Mouse (Mus musculus) midbrain, embryonic 13.5 days (tissue): ENCODE measurements at regions not wholly inside any gene's neighbourhood (a gene's known extent, or its start where the extent isn't known, plus 50 kb on each side); places are given as distances from the start of the nearest gene placed in this dataset.
A peak's percentile ranks its signal among the peaks of the same experiment; 100 is the strongest.

ENCODE experiments used
- ATAC-seq: fragments of 200-750 bp; cut with Nextera tagmentation; 2 replicates; pipeline ENCODE4 v1.8.0; 2017; ENCODE audit warnings: mild to moderate bottlenecking, moderate TSS enrichment, moderate library complexity
- H3K27ac ChIP-seq: fragments of 300-500 bp; sonication (generic); 2 replicates; pipeline ENCODE4 v1.5.1; 2015; ENCODE audit warnings: inconsistent platforms, mild to moderate bottlenecking, moderate library complexity
- H3K27me3 ChIP-seq: fragments of 300-500 bp; sonication (generic); 2 replicates; pipeline ENCODE4 v1.6.1; 2015; ENCODE audit warnings: mild to moderate bottlenecking, inconsistent platforms
- H3K36me3 ChIP-seq: fragments of 300-500 bp; sonication (generic); 2 replicates; pipeline ENCODE4 v1.6.1; 2015; ENCODE audit warnings: mild to moderate bottlenecking, inconsistent platforms
- H3K4me1 ChIP-seq: fragments of 300-500 bp; sonication (generic); replicated peaks from 2 replicates; pipeline ENCODE4 v1.6.1; 2015; ENCODE audit warnings: inconsistent platforms
- H3K4me2 ChIP-seq: fragments of 300-500 bp; sonication (generic); replicated peaks from 2 replicates; pipeline ENCODE4 v1.6.1; 2015; ENCODE audit warnings: moderate library complexity, mild to moderate bottlenecking, inconsistent platforms
- H3K4me3 ChIP-seq: fragments of 300-500 bp; sonication (generic); replicated peaks from 2 replicates; pipeline ENCODE4 v1.5.1; 2015; ENCODE audit warnings: mild to moderate bottlenecking, inconsistent platforms
- H3K9ac ChIP-seq: fragments of 300-500 bp; sonication (generic); replicated peaks from 2 replicates; pipeline ENCODE4 v1.6.1; 2015; ENCODE audit warnings: mild to moderate bottlenecking, inconsistent platforms
- H3K9me3 ChIP-seq: fragments of 300-500 bp; sonication (generic); 2 replicates; pipeline ENCODE4 v1.6.1; 2016; ENCODE audit warnings: mild to moderate bottlenecking, inconsistent platforms
- WGBS: fragments of 180-500 bp; shearing (Covaris S2); methylation state at CpG from one replicate; pipeline ENCODE4 v1.1.7; 2015; 5-methylcytosine and 5-hydroxymethylcytosine counted together

DNA sequence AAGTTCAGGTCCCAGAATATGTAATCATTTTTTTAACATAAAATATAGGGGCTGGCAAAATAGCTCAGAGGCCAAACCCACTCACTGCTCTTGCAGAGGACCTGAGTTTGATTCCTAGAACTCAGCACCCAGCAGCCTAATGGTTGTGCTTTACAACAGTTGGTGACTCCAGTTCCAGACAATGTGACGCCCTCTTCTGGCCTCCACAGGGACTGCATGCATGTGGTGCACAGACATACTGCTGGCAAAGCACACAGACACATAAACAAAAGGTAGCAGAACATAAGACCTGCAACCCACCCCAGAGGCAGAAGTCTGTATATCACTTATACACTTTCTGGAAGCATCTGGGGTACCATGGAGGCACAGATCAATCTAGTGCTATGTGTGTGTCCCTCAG, 87.5 kb downstream of the Ackr3 start:
- no peak for ATAC-seq
- H3K4me2 ChIP-seq = no peak overlapping the region
- H3K9ac ChIP-seq = no peak overlapping the region

GRCm38 (mm10) chr1:90297751-90298150, 94.0 kb downstream of the Ackr3 start:
- WGBS = 74% methylated on average over 5 of the region's 5 CpGs
- ATAC-seq = no peak
- Histone ChIP-seq H3K4me1 (no peaks in the 10 kb centered on the region), H3K36me3 (no peaks in the 10 kb centered on the region), H3K4me2 (no peak overlapping the region), H3K27me3 (no peaks in the 10 kb centered on the region; the same call in 1 of the 2 replicates), H3K27ac (no peak overlapping the region), H3K9ac (no peak overlapping the region), H3K4me3 (no peak overlapping the region), H3K9me3 (no peaks in the 10 kb centered on the region)

More for the DNA sequence above, 87.5 kb downstream of the Ackr3 start:
- no peaks in the 10 kb centered on the region for H3K9me3 ChIP-seq
- peaks cover 28% of the 10 kb centered on the region for H3K4me1 ChIP-seq
- H3K36me3 ChIP-seq = no peaks in the 10 kb centered on the region
- WGBS = 61% methylated on average over 1 of the region's 1 CpGs
- H3K27ac ChIP-seq = peak overlapping the region; percentile 60; the same call in 1 of the 2 replicates
- peaks cover 3% of the 10 kb centered on the region; the same call in 1 of the 2 replicates for H3K27me3 ChIP-seq
- H3K4me3 ChIP-seq = no peak overlapping the region

DNA sequence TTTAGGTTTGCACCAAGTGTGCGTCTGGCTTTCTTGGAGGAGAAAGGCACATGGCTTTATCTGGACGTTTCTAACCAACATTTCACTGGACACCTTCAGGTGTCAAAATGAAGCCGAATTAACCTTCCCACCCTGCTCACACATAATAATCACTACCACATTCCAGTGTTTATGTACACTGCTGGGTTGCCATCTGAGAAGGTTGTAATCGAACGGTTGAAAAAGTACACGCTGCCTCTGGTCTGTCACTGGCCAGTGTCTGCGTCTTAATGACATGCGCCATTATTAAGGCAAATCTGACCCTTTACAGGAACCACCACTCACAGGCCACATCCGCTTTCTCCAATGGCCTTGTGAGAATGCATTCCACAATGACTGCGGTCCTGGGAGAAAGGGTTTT, 96.4 kb downstream of the Ackr3 start:
- H3K4me3 ChIP-seq = no peak overlapping the region
- no peak for ATAC-seq
- 89% methylated on average over 10 of the region's 10 CpGs for WGBS

DNA sequence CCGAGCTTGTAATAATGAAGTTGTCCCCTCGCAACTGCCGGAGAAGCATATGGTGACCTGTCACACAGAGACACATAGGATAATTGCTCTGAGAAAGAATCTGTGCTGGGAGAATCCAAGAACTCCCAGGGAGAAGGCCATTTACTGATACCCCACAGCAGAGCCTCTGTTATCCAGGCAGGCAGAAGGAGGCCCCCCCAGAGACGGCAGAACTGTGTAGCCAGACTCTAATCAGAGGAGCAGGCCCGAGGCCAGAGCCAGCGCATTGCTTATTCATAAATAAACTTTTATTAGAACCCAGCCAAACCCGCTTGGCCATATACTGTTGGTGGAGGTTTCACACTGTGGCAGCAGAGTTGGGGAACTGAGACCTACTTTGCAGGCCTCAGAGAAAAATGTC, 100.6 kb downstream of the Ackr3 start:
- Histone ChIP-seq H3K4me3 (no peak overlapping the region), H3K27ac (peak overlapping the region; percentile 57; the same call in 1 of the 2 replicates), H3K27me3 (no peaks in the 10 kb centered on the region), H3K4me1 (peaks cover 15% of the 10 kb centered on the region), H3K4me2 (no peak overlapping the region), H3K9ac (no peak overlapping the region), H3K36me3 (no peaks in the 10 kb centered on the region), H3K9me3 (0 out of 2 replicates have a peak, but pooled peaks cover 3% of the 10 kb centered on the region)
- WGBS = 48% methylated on average over 7 of the region's 7 CpGs
- peak; percentile 75 for ATAC-seq

More for the DNA sequence above, 96.4 kb downstream of the Ackr3 start:
- no peak overlapping the region for H3K9ac ChIP-seq
- H3K27me3 ChIP-seq = no peaks in the 10 kb centered on the region
- H3K36me3 ChIP-seq = no peaks in the 10 kb centered on the region
- peaks cover 15% of the 10 kb centered on the region for H3K4me1 ChIP-seq
- no peak overlapping the region for H3K27ac ChIP-seq
- no peak overlapping the region for H3K4me2 ChIP-seq
- H3K9me3 ChIP-seq = 0 out of 2 replicates have a peak, but pooled peaks cover 3% of the 10 kb centered on the region

DNA sequence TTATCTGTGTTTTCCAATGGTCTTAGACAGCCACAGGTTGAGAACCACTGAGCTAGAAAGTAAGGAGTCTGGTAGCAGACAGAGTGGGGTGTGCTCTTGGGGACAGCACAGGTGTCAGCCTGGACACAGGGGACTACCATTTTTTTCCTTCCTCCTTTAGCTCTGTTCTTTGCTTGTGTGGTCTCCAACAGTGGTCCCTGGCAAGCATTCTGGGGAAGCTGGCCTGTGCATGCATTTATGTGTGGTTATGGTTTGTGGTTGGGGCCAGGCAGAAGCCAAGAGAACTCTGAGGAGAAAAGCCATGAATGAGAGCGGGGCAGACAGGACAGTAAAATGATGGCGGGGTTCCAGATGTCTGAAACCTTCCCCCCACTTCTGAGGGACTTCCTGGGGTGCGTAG, 107.2 kb downstream of the Ackr3 start:
- Histone ChIP-seq H3K27me3 (no peaks in the 10 kb centered on the region), H3K36me3 (no peaks in the 10 kb centered on the region), H3K9me3 (no peaks in the 10 kb centered on the region), H3K4me2 (no peak overlapping the region), H3K4me3 (no peak overlapping the region), H3K9ac (no peak overlapping the region), H3K4me1 (peaks cover 14% of the 10 kb centered on the region), H3K27ac (no peak overlapping the region)
- WGBS = 83% methylated on average over 3 of the region's 3 CpGs
- no peak for ATAC-seq

GRCm38 (mm10) chr1:90311649-90312442, 108.1 kb downstream of the Ackr3 start:
- peak overlapping the region; percentile 30; the same call in 1 of the 2 replicates for H3K27ac ChIP-seq
- no peak overlapping the region for H3K4me2 ChIP-seq
- 0 out of 2 replicates have a peak, but pooled peaks have one; percentile 43 for ATAC-seq
- no peaks in the 10 kb centered on the region for H3K27me3 ChIP-seq
- H3K9ac ChIP-seq = no peak overlapping the region
- H3K4me1 ChIP-seq = peaks cover 14% of the 10 kb centered on the region
- 61% methylated on average over 8 of the region's 8 CpGs for WGBS
- H3K36me3 ChIP-seq = no peaks in the 10 kb centered on the region
- H3K4me3 ChIP-seq = no peak overlapping the region
- H3K9me3 ChIP-seq = no peaks in the 10 kb centered on the region

- H3K4me1 ChIP-seq = peaks cover 14% of the 10 kb centered on the region
- no peaks in the 10 kb centered on the region for H3K9me3 ChIP-seq
- 72% methylated on average over 12 of the region's 12 CpGs for WGBS
- no peak overlapping the region for H3K4me3 ChIP-seq
- H3K36me3 ChIP-seq = no peaks in the 10 kb centered on the region
- no peak overlapping the region for H3K27ac ChIP-seq
- no peak overlapping the region for H3K4me2 ChIP-seq
- ATAC-seq = no peak
- H3K9ac ChIP-seq = no peak overlapping the region
- H3K27me3 ChIP-seq = no peaks in the 10 kb centered on the region
These were observed 110.1 kb downstream of the Ackr3 start for GRCm38 (mm10) chr1:90313750-90314359.

GRCm38 (mm10) chr1:90317902-90318301, 114.1 kb downstream of the Ackr3 start:
- no peak for ATAC-seq
- no peak overlapping the region for H3K4me2 ChIP-seq
- H3K4me3 ChIP-seq = no peak overlapping the region
- 0 out of 2 replicates have a peak, but pooled peaks cover 3% of the 10 kb centered on the region for H3K27me3 ChIP-seq
- H3K36me3 ChIP-seq = no peaks in the 10 kb centered on the region
- WGBS = 82% methylated on average over 6 of the region's 6 CpGs
- H3K9me3 ChIP-seq = no peaks in the 10 kb centered on the region
- H3K27ac ChIP-seq = no peak overlapping the region
- H3K9ac ChIP-seq = no peak overlapping the region
- no peaks in the 10 kb centered on the region for H3K4me1 ChIP-seq

- no peak for ATAC-seq
- H3K9me3 ChIP-seq = no peaks in the 10 kb centered on the region
- 83% methylated on average over 9 of the region's 9 CpGs for WGBS
- no peak overlapping the region for H3K9ac ChIP-seq
- no peaks in the 10 kb centered on the region for H3K4me1 ChIP-seq
- no peaks in the 10 kb centered on the region for H3K36me3 ChIP-seq
- H3K4me2 ChIP-seq = no peak overlapping the region
- 0 out of 2 replicates have a peak, but pooled peaks cover 3% of the 10 kb centered on the region for H3K27me3 ChIP-seq
- no peak overlapping the region for H3K27ac ChIP-seq
- no peak overlapping the region for H3K4me3 ChIP-seq
These were observed 114.7 kb downstream of the Ackr3 start for GRCm38 (mm10) chr1:90318502-90318901.

GRCm38 (mm10) chr1:90320518-90320917, 116.7 kb downstream of the Ackr3 start:
- Histone ChIP-seq H3K36me3 (no peaks in the 10 kb centered on the region), H3K9me3 (no peaks in the 10 kb centered on the region), H3K27me3 (0 out of 2 replicates have a peak, but pooled peaks cover 3% of the 10 kb centered on the region), H3K9ac (no peak overlapping the region), H3K4me2 (no peak overlapping the region), H3K27ac (no peak overlapping the region), H3K4me3 (no peak overlapping the region), H3K4me1 (peaks cover 11% of the 10 kb centered on the region; the same call in 1 of the 2 replicates)
- WGBS = 71% methylated on average over 9 of the region's 9 CpGs
- no peak for ATAC-seq

GRCm38 (mm10) chr1:90321501-90321900, 117.7 kb downstream of the Ackr3 start:
- Histone ChIP-seq H3K9ac (no peak overlapping the region), H3K4me2 (no peak overlapping the region), H3K27ac (no peak overlapping the region), H3K36me3 (no peaks in the 10 kb centered on the region), H3K4me3 (no peak overlapping the region), H3K4me1 (peaks cover 14% of the 10 kb centered on the region; the same call in 1 of the 2 replicates), H3K27me3 (0 out of 2 replicates have a peak, but pooled peaks cover 5% of the 10 kb centered on the region), H3K9me3 (no peaks in the 10 kb centered on the region)
- no peak for ATAC-seq
- WGBS = 92% methylated on average over 8 of the region's 8 CpGs

- WGBS = 46% methylated on average over 6 of the region's 6 CpGs
- H3K27ac ChIP-seq = no peak overlapping the region
- H3K9me3 ChIP-seq = no peaks in the 10 kb centered on the region
- H3K27me3 ChIP-seq = 0 out of 2 replicates have a peak, but pooled peaks cover 3% of the 10 kb centered on the region
- H3K36me3 ChIP-seq = no peaks in the 10 kb centered on the region
- no peak overlapping the region for H3K4me2 ChIP-seq
- 0 out of 2 replicates have a peak, but pooled peaks have one; percentile 40 for ATAC-seq
- H3K9ac ChIP-seq = no peak overlapping the region
- peaks cover 28% of the 10 kb centered on the region for H3K4me1 ChIP-seq
- no peak overlapping the region for H3K4me3 ChIP-seq
These were observed 123.5 kb downstream of the Ackr3 start for GRCm38 (mm10) chr1:90327237-90327636.
